Mouse (Mus musculus) embryonic stem cell, embryonic (primary cell): Measurements from ENCODE around the gene Ankrd60.

Source experiments
- CTCF ChIA-PET, 4 experiments: fragments of 300-600 bp in 2 of 4; fragments of 350-600 bp in 2 of 4; sonication (Branson Sonifier 250); formaldehyde crosslinking; loops; one replicate each; lab custom pipeline; 2022; ENCODE audit warnings: inconsistent platforms in 2 of 4; lab: Charles Lee
- POLR2A ChIA-PET, 4 experiments: fragments of 300-600 bp in 2 of 4; fragments of 350-600 bp in 2 of 4; sonication (Branson Sonifier 250); formaldehyde crosslinking; loops; one replicate each; lab custom pipeline; 2022; ENCODE audit warnings: antibody characterized with exemption in 4 of 4, inconsistent platforms in 1 of 4; lab: Charles Lee

Gene Ankrd60

DNA sequence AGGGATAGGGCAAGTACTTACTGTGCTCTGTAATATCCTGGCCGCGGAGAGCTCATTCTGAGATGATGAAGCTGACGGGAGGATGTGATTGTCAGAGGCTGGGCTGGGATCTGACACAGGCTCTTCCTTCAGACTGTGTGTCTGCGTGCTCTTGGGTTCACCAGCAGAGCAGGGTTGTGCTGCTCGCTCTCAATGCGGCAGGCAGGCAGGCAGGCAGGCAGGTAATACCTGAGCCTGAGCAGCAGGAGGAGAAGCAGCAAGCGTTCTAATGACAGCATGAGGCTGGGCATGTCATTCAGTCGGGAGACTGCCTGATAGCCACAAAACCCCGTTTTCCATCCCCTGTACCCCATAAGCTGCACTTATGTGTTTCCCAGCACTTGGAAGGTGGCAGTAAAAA is 14.6 kb upstream of the Ankrd60 start:
- ChIA-PET POLR2A (interaction anchor here in 2 of 4 experiments (0.6 to 0.7 kb wide), 2 partner anchors 13 to 957 kb away, joined by 3 read pairs; no protein-coding TSS in a partner anchor), CTCF (interaction anchor here in 3 of 4 experiments (0.6 to 0.9 kb wide), 3 partner anchors 29 to 884 kb away, joined by 3 to 4 read pairs (median 3); no protein-coding TSS in a partner anchor)

- POLR2A ChIA-PET: interaction anchor here in 2 of 4 experiments (0.7 to 1.1 kb wide), 4 partner anchors 8 to 328 kb away, joined by 3 to 6 read pairs (median 4); no protein-coding TSS in a partner anchor
- CTCF ChIA-PET: interaction anchor here (0.6 to 1.7 kb wide), 16 partner anchors 8 to 943 kb away, joined by 3 to 27 read pairs (median 5); no protein-coding TSS in a partner anchor
These were observed 9.2 kb upstream of the Ankrd60 start for GRCm38 (mm10) chr2:173587411-173587810.

GRCm38 (mm10) chr2:173586118-173586968 is 8.2 kb upstream of the Ankrd60 start:
- CTCF ChIA-PET: interaction anchor here (0.6 to 1.7 kb wide), 15 partner anchors 8 to 758 kb away, joined by 3 to 27 read pairs (median 4); partner anchors contain the start of gene Gnas (in 2 of the 4)
- POLR2A ChIA-PET: interaction anchor here in 3 of 4 experiments (0.7 to 1.1 kb wide), 7 partner anchors 9 to 567 kb away, joined by 3 to 5 read pairs (median 3); no protein-coding TSS in a partner anchor

DNA sequence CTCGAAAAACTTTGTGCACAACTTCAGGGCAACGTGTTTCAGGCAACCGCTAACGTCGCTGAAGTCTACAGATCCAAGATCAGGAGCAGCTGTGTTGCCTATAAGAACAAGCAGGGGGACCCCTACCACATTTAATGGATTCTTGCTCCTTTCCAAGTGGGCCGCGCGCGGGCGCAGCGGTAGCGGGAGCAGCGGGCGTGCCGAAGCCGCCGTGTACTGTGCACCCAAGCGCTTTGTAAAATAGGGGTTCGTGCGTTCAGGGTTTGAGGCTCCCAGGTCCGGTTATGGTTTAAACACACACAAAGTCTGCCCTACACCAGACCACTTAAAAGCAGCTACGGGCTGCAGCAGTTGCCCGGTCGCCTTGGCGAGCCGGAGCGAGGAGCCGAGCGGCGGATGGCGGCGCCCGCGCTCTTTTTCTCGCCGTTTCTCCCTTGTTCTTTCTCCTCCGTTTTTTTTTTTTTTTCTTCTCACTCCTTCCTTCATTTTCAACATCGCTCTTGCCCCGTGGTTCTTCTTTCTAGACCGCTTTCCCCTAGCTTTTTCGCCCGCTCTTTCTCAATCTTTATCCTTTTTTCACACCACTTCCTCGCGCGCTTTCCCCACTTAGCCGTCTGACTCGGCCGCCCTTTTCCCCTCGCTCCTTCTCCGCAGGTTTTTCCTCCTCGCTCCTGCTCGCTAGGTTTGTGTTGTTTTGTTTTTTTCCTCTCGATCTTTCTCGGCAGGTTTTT is 7.4 kb upstream of the Ankrd60 start:
- CTCF ChIA-PET: interaction anchor here (0.6 to 1.5 kb wide), 10 partner anchors 9 to 699 kb away, joined by 3 to 5 read pairs (median 3); partner anchors contain the start of gene Gnas (in 2 of the 4)
- POLR2A ChIA-PET: interaction anchor here in 2 of 4 experiments (0.6 to 1.2 kb wide), 11 partner anchors 10 to 712 kb away, joined by 3 to 4 read pairs (median 3); partner anchors contain the start of gene Rab22a (in 1 of the 2)

DNA sequence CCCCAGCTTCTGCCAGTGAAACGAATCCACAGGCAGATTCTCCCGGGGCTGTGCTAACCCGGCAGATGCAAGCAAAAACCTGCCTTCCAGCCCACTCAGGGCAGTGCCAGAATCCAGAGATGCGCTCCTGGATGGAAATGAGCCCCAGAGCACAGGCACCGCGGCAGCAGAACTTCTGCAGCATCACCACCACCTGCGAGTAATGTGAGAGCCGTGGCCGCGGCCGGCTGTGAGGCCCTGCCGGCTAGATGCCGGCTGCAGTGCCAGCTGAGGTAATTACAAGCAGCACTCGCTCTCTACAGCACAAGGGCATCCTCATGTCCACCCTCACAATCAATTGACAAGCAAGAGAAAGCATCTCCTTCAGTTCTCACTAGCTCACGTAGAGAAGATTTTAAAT is 6.2 kb upstream of the Ankrd60 start:
- ChIA-PET CTCF (interaction anchor here (0.6 to 1.5 kb wide), 9 partner anchors 11 to 485 kb away, joined by 3 to 7 read pairs (median 4); no protein-coding TSS in a partner anchor), POLR2A (interaction anchor here in 2 of 4 experiments (0.5 to 1.5 kb wide), 4 partner anchors 9 to 75 kb away, joined by 3 read pairs; partner anchors contain the start of gene Rab22a (in 1 of the 2))

- POLR2A ChIA-PET: interaction anchor here in 2 of 4 experiments (1.5 kb wide), 2 partner anchors 17 to 18 kb away, joined by 3 read pairs; no protein-coding TSS in a partner anchor
- CTCF ChIA-PET: interaction anchor here (0.6 to 1.5 kb wide), 13 partner anchors 10 to 424 kb away, joined by 3 to 7 read pairs (median 4); no protein-coding TSS in a partner anchor
These were observed 5.3 kb upstream of the Ankrd60 start for GRCm38 (mm10) chr2:173583455-173583854.

GRCm38 (mm10) chr2:173582903-173583302 is 4.7 kb upstream of the Ankrd60 start:
- POLR2A ChIA-PET: interaction anchor here in 2 of 4 experiments (0.8 to 1.5 kb wide), 3 partner anchors 18 to 681 kb away, joined by 3 read pairs; no protein-coding TSS in a partner anchor
- CTCF ChIA-PET: interaction anchor here (0.6 to 1.5 kb wide), 9 partner anchors 10 to 461 kb away, joined by 3 to 7 read pairs (median 4); no protein-coding TSS in a partner anchor

- ChIA-PET CTCF (interaction anchor here in 1 of 4 experiments (0.6 kb wide), 1 partner anchor 639 kb away, joined by 7 read pairs; no protein-coding TSS in a partner anchor), POLR2A (no interaction called here)
These were observed 2.9 kb upstream of the Ankrd60 start for GRCm38 (mm10) chr2:173581096-173581495.

GRCm38 (mm10) chr2:173578595-173578994 is 430 bp upstream of the Ankrd60 start:
- POLR2A ChIA-PET: interaction anchor here in 1 of 4 experiments (1.0 kb wide), 1 partner anchor 81 kb away, joined by 4 read pairs; the partner anchor contains the start of gene Rab22a
- CTCF ChIA-PET: interaction anchor here in 1 of 4 experiments (1.1 to 1.4 kb wide), 2 partner anchors 10 to 17 kb away, joined by 3 to 5 read pairs; no protein-coding TSS in a partner anchor

DNA sequence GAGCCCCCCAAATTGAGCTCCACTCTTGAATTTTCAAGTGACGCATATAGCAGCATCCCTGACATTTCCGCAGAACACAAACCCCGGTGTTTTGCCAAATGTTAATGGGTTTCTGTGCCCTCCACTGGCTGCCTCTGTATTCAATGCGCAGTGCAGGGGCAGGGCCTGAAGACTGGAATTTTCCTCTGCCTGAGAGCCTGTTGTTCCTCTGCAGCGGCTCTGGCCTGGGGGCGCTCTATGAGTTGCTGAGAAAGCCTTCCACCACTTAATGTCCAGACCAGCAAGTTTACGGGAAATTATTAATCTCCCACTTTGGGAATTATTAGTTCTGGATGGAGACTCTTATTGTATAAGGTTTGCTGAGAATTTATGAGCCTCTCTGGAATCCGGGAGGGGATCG is 14.0 kb downstream of the Ankrd60 start:
- ChIA-PET POLR2A (interaction anchor here in 1 of 4 experiments (0.6 to 0.8 kb wide), 3 partner anchors 29 to 361 kb away, joined by 3 to 4 read pairs (median 3); no protein-coding TSS in a partner anchor), CTCF (interaction anchor here in 3 of 4 experiments (0.6 to 4.2 kb wide), 8 partner anchors 10 to 1128 kb away, joined by 3 to 28 read pairs (median 6); no protein-coding TSS in a partner anchor)

GRCm38 (mm10) chr2:173563336-173563735 is 14.8 kb downstream of the Ankrd60 start:
- POLR2A ChIA-PET: interaction anchor here in 3 of 4 experiments (0.6 to 0.9 kb wide), 3 partner anchors 147 to 721 kb away, joined by 3 to 4 read pairs (median 3); partner anchors contain the start of gene Gnas (in 1 of the 3)
- CTCF ChIA-PET: interaction anchor here (0.6 to 4.2 kb wide), 12 partner anchors 9 to 721 kb away, joined by 3 to 32 read pairs (median 6); partner anchors contain the start of gene Gnas (in 1 of the 4)

DNA sequence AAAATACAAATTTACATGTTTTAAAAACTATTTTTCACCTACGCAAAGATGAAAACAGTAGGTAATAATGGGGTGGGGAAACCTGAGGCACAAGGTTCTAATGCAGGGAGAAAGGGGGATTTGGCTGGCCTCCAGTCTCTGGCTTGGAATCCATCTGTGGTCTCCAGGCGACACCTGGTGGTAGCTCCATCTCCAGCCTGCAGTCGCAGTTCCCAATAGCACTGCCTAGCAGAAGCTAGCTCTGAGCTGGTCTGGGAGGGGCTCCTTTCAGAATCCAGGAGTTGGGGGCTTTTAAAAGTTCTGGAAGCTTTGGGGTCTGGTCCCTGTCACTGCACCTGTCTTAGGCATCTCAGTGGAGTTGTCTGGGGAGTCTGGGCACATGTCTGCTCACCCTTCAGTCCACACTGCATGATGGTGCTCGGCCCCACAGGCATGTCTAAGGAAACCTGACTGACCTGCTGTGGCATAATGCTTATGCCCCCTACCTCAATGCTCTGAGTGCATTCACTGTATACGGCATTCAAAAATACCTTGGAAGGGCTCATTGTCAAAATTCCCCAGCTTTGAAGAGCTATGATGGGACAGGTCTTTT is 16.2 kb downstream of the Ankrd60 start:
- POLR2A ChIA-PET: no interaction called here
- CTCF ChIA-PET: interaction anchor here (0.6 to 4.1 kb wide), 37 partner anchors 8 to 1297 kb away, joined by 3 to 32 read pairs (median 3); partner anchors contain the start of genes Zbp1 (in 2 of the 4) and Gnas (in 1 of the 4)

DNA sequence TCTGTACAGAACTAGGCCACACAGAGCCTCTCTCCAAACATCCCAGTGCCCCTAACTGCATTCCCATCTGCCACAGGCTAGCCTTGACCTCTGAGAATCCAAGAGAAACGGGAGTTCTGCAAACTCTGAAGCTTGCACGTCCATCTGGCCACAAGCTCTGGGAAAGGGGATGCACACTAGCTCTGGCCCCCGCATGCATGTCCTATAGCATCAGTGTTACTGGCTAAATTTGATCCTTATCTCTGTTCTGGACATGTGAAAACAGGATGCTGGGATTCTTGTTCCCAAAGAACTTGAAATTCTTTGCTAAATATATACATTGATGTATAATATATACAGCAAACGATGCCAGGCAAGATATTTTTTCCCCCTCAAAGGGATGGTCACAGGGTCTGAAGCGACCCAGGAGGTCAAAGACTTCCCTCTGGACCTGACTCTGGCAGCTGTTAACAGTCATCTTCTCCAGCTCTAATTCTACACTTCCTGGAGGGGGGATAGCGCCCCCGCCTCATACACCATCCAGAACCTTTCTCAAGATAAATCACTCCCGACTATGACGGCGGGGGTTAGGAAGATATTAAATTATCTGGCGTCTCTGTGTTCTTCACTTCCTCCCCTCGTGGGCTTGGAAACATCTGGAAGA is 19.3 kb downstream of the Ankrd60 start:
- CTCF ChIA-PET: interaction anchor here in 1 of 4 experiments (0.6 to 1.4 kb wide), 2 partner anchors 37 to 433 kb away, joined by 3 to 5 read pairs; no protein-coding TSS in a partner anchor
- POLR2A ChIA-PET: no interaction called here

DNA sequence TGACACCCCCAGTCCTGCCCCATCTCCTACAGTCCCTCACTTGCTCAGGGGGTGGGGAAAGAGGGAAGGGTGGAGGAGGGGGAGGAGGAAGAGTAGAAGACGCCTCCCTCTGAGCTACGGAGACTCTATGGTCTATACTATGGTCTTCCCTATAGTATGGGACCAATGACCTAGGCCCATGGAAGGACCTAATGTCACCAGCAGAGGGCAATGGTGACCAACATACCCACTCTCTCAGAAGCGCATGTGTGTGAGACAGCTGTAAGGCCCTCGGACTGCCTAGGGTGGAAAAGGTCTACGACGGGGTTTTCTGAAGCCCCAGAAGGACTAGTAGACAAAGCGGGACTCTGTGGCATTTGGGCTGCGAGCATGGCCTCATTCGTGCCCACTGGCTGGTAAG is 24.3 kb downstream of the Ankrd60 start:
- POLR2A ChIA-PET: interaction anchor here in 2 of 4 experiments (0.7 to 2.5 kb wide), 5 partner anchors 12 to 729 kb away, joined by 3 to 9 read pairs (median 3); no protein-coding TSS in a partner anchor
- CTCF ChIA-PET: interaction anchor here (0.5 to 3.2 kb wide), 32 partner anchors 8 to 1383 kb away, joined by 3 to 28 read pairs (median 5); partner anchors contain the start of genes Gnas (in 2 of the 4) and Rab22a (in 1 of the 4)

GRCm38 (mm10) chr2:173550681-173551080 is 27.5 kb downstream of the Ankrd60 start:
- ChIA-PET CTCF (interaction anchor here in 3 of 4 experiments (0.8 to 1.9 kb wide), 3 partner anchors 11 to 428 kb away, joined by 3 to 14 read pairs (median 4); no protein-coding TSS in a partner anchor), POLR2A (no interaction called here)

GRCm38 (mm10) chr2:173549236-173549635 is 28.9 kb downstream of the Ankrd60 start:
- ChIA-PET CTCF (interaction anchor here in 1 of 4 experiments (0.7 to 1.9 kb wide), 3 partner anchors 12 to 362 kb away, joined by 3 to 4 read pairs (median 4); no protein-coding TSS in a partner anchor), POLR2A (interaction anchor here in 3 of 4 experiments (0.6 to 1.1 kb wide), 4 partner anchors 15 to 869 kb away, joined by 3 to 4 read pairs (median 3); no protein-coding TSS in a partner anchor)
